Mouse (Mus musculus) stomach, postnatal 0 days (tissue): ENCODE data around the gene Ntrk2. TPM values are rescaled to one million over a fixed set of nuclear protein-coding genes. Genes with fewer than 3 reads are reported as not detected.
A peak's percentile ranks its signal among the peaks of the same experiment; 100 is the strongest.

Experiments used
- ATAC-seq: fragments of 200-750 bp; cut with Nextera tagmentation; 2 replicates; pipeline ENCODE4 v1.8.0; 2017; ENCODE audit not compliant: low FRiP score, low TSS enrichment
- DNase-seq: peaks from one replicate; pipeline ENCODE4 v3.0.0-alpha.2; 2016; ENCODE audit warnings: low spot score
- H3K27ac ChIP-seq: fragments of 300-500 bp; sonication (generic); replicated peaks from 2 replicates; pipeline ENCODE4 v1.5.1; 2014; ENCODE audit warnings: mild to moderate bottlenecking, control low read depth
- H3K27me3 ChIP-seq: fragments of 300-500 bp; sonication (generic); 2 replicates; pipeline ENCODE4 v1.6.1; 2014; ENCODE audit warnings: low read length; ENCODE audit not compliant: control insufficient read depth, insufficient read depth
- H3K36me3 ChIP-seq: fragments of 300-500 bp; sonication (generic); 2 replicates; pipeline ENCODE4 v1.6.1; 2014; ENCODE audit warnings: low read length, mixed read lengths; ENCODE audit not compliant: control insufficient read depth, insufficient read depth
- H3K4me1 ChIP-seq: fragments of 300-500 bp; sonication (generic); replicated peaks from 2 replicates; pipeline ENCODE4 v1.6.1; 2014; ENCODE audit warnings: antibody characterized with exemption; ENCODE audit not compliant: control insufficient read depth, insufficient read depth
- H3K4me2 ChIP-seq: fragments of 300-500 bp; sonication (generic); replicated peaks from 2 replicates; pipeline ENCODE4 v1.6.1; 2014; ENCODE audit warnings: low read depth, mild to moderate bottlenecking, control low read depth, moderate library complexity
- H3K4me3 ChIP-seq: fragments of 300-500 bp; sonication (generic); 2 replicates; pipeline ENCODE4 v1.5.1; 2014; ENCODE audit warnings: low read depth, low read length, control low read depth
- H3K9ac ChIP-seq: fragments of 300-500 bp; sonication (generic); 2 replicates; pipeline ENCODE4 v1.6.1; 2014; ENCODE audit warnings: mild to moderate bottlenecking, low read length, control low read depth, mixed read lengths
- H3K9me3 ChIP-seq: fragments of 300-500 bp; sonication (generic); 2 replicates; pipeline ENCODE4 v1.6.1; 2016; ENCODE audit warnings: low read length; ENCODE audit not compliant: control insufficient read depth
- CTCF ChIP-seq: IDR thresholded peaks from 2 replicates; pipeline ENCODE4 v1.5.1; 2016; ENCODE audit warnings: antibody characterized with exemption, low read depth, mild to moderate bottlenecking, moderate library complexity
- EP300 ChIP-seq: optimal IDR thresholded peaks from 2 replicates; pipeline ENCODE3; 2016; ENCODE audit warnings: antibody characterized with exemption
- WGBS: fragments of 180-500 bp; shearing (Covaris S2); extraction: QIAGEN DNeasy Blood & Tissue Kit; methylation state at CpG from one replicate; pipeline ENCODE4 v1.1.7; 2014; 5-methylcytosine and 5-hydroxymethylcytosine counted together
- polyA plus RNA-seq: library from polyadenylated mRNA; unstranded; fragments of >200 nt; fragmentation: Nextera tagmentation; extraction: Ambion mirVana; gene quantifications from 2 replicates; pipeline ENCODE4 v1.2.1, GENCODE M21; 2015

The Ntrk2 gene
- polyA plus RNA-seq, 1 experiment from 2014 or later: 1.7 TPM

DNA sequence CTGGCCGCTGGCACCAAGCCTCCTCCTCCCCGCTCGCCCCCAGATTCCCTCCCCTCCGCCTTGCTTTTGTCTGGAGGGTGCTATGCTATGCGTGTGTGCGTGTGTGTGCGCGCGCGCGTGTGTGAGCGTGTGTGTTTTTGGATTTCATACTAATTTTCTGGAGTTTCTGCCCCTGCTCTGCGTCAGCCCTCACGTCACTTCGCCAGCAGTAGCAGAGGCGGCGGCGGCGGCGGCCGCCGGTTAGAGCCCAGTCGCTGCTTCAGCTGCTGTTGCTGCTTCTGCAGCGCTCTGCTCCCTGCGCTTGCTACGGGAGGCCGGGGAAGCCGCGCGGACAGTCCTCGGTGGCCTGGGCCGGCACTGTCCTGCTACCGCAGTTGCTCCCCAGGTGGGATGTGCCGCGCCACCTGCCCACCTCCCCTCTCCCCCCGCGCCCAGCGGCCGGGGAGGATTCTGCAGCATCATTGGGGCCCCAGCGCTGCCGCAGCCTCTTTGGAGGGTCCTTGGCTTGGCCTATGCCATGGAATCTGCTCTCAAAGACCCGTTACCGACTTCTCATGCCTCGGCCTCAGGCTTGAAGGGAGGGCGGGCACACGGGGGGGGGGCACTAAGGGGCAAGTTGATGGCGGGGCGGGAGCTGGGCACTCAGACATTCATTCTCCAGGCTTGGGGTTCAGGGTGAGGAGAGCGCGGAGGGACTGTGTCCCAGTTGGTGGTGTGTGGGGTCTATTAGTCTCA, 1.4 kb downstream of the Ntrk2 start:
- Histone ChIP-seq H3K4me2 (peak overlapping the region; percentile 82), H3K27me3 (peaks cover 14% of the 10 kb centered on the region; the same call in 1 of the 2 replicates), H3K4me1 (no peaks in the 10 kb centered on the region), H3K27ac (no peak overlapping the region), H3K9ac (0 out of 2 replicates have a peak overlapping the region, but pooled peaks have one; percentile 1), H3K36me3 (no peaks in the 10 kb centered on the region), H3K9me3 (no peaks in the 10 kb centered on the region), H3K4me3 (peak overlapping the region; percentile 45)
- ATAC-seq: 0 out of 2 replicates have a peak, but pooled peaks have one; percentile 38
- WGBS: 1% methylated on average over 48 of the region's 50 CpGs
- TF ChIP-seq CTCF (no peak), EP300 (no peak)
- peak; percentile 21 for DNase-seq

DNA sequence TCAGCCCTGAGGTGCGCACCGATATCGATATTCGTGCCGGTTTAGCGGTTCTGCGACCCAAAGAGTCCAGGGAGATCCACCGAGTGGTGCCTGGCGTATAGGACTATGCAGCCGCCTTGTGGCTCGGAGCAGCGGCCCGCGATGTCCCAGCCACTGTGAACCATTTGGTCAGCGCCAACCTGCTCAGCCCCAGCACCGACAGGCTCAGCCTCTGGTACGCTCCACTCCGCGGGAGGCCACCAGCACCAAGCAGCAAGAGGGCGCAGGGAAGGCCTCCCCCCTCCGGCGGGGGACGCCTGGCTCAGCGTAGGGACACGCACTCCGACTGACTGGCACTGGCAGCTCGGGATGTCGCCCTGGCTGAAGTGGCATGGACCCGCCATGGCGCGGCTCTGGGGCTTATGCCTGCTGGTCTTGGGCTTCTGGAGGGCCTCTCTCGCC, 2.0 kb downstream of the Ntrk2 start:
- no peaks in the 10 kb centered on the region for H3K4me1 ChIP-seq
- ATAC-seq: no peak
- H3K4me2 ChIP-seq: peak overlapping the region; percentile 82
- peak; percentile 15 for DNase-seq
- peaks cover 14% of the 10 kb centered on the region; the same call in 1 of the 2 replicates for H3K27me3 ChIP-seq
- no peaks in the 10 kb centered on the region for H3K36me3 ChIP-seq
- no peaks in the 10 kb centered on the region for H3K9me3 ChIP-seq
- TF ChIP-seq CTCF: 0 out of 2 replicates have a peak, but pooled peaks have one; percentile 7
- TF ChIP-seq EP300: no peak
- 1% methylated on average over 31 of the region's 32 CpGs for WGBS
- H3K4me3 ChIP-seq: peak overlapping the region; percentile 45
- H3K27ac ChIP-seq: no peak overlapping the region
- no peak overlapping the region for H3K9ac ChIP-seq

DNA sequence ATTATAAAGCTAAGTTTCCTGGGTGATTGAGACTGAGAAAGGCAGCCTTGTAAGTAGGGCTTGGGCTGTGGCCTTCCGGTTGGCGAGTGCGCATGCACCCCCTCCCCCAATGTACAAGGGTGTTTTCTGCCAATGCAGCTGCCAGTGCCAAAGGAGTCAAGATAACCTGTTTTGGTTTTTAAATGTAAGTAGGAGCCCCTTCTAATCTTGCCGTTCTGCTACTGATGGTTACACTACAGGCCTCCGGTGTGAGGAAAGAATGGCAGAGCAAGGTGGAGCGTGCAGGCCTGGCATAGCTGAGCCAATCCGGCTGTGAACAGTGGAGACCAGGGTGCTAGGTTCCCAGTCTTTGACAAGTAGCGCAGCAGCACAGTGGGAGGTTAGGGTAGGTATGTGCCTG, 3.6 kb downstream of the Ntrk2 start:
- ATAC-seq (no peak), DNase-seq (no peak)
- WGBS: 86% methylated on average over 8 of the region's 8 CpGs
- Histone ChIP-seq H3K36me3 (no peaks in the 10 kb centered on the region), H3K9ac (no peak overlapping the region), H3K9me3 (no peaks in the 10 kb centered on the region), H3K27ac (no peak overlapping the region), H3K4me2 (no peak overlapping the region), H3K27me3 (peaks cover 14% of the 10 kb centered on the region; the same call in 1 of the 2 replicates), H3K4me3 (no peak overlapping the region), H3K4me1 (no peaks in the 10 kb centered on the region)
- TF ChIP-seq EP300 (no peak), CTCF (no peak)

DNA sequence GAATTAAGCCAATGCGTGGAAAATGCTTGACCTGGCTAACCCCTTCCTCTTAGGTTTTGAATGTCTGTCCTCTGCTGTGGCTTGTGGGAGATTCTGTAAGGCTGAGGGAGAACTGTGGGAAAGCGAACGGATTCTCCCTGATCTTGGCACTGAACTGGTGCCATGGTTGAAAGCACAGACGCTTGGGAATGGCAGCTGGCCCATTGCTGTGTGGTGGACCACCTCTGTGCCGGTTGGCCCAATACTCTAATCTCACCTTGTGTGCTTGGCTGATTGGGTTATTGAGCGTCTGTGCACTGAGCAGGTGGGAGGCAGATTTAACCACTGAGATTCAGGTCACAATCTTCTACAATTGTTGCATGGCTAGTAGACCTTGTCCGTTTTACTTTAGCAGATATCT, 18.4 kb downstream of the Ntrk2 start:
- no peaks in the 10 kb centered on the region for H3K27me3 ChIP-seq
- H3K36me3 ChIP-seq: no peaks in the 10 kb centered on the region
- no peak for TF ChIP-seq CTCF
- TF ChIP-seq EP300: no peak
- no peak overlapping the region for H3K4me3 ChIP-seq
- H3K4me1 ChIP-seq: no peaks in the 10 kb centered on the region
- peaks cover 3% of the 10 kb centered on the region; the same call in 1 of the 2 replicates for H3K9me3 ChIP-seq
- ATAC-seq: no peak
- no peak overlapping the region for H3K4me2 ChIP-seq
- WGBS: 94% methylated on average over 7 of the region's 7 CpGs
- DNase-seq: no peak
- no peak overlapping the region for H3K27ac ChIP-seq
- no peak overlapping the region for H3K9ac ChIP-seq

DNA sequence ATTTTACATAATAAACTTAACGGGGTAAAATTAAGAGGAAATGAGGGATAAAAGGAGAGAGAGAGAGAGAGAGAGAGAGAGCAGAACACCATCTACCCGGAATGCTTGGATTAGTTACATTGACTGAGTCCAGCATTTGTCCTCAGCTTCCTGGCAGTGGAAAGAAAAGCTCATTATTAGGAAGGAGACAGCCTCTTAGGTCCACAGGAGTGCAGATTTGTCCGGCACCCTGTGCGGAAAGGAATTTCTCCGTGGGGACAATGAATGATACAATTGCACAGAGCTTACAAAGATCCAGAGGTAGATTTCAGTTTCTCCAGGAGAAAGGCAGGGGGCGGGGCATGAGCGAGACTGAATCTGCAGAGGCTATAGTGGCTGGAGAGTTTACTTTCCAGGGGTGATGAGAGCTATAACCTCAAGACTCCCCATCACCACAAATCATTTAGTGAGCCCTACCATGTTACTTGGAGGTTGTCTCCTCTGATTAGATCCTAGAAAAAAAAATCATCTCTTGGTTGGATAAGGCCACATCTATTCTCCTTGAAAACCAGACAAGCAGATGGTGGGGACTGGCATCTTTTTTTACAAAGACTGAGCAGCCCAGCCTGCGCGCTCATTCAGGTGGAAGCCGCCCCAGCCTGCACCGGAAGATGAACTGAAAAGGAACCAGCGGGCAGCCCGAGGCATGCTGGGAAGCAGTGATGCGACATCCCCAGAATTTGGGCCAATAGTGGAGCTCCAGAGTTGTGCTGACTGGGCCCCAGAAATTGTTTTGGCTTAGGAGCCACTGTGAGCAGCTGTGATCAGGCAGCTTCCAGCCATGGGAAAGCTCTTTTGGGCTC, 20.2 kb downstream of the Ntrk2 start:
- 73% methylated on average over 14 of the region's 14 CpGs for WGBS
- no peak for ATAC-seq
- DNase-seq: no peak

More for the DNA sequence above, 20.2 kb downstream of the Ntrk2 start:
- no peaks in the 10 kb centered on the region for H3K27me3 ChIP-seq
- H3K4me1 ChIP-seq: no peaks in the 10 kb centered on the region
- no peaks in the 10 kb centered on the region for H3K36me3 ChIP-seq
- H3K27ac ChIP-seq: no peak overlapping the region
- no peak overlapping the region for H3K4me3 ChIP-seq
- no peak overlapping the region for H3K4me2 ChIP-seq
- peaks cover 3% of the 10 kb centered on the region; the same call in 1 of the 2 replicates for H3K9me3 ChIP-seq
- no peak for TF ChIP-seq EP300
- H3K9ac ChIP-seq: no peak overlapping the region
